Mouse (Mus musculus): ENCODE results near the gene Ino80d. TPM values are rescaled to one million over a fixed set of nuclear protein-coding genes. Genes with fewer than 3 reads are reported as not detected.

The Ino80d gene
- polyA plus RNA-seq, 1 experiment from 2014 or later, result 5.9 TPM

GRCm38 (mm10) chr1:62916609-62917008 is 197.9 kb downstream of the Ino80d start:
- WGBS, result 58% methylated on average over 9 of the region's 9 CpGs
- H3K27me3 ChIP-seq (ENCODE audit: control insufficient read depth, insufficient read depth, low read length), result no peaks in the 10 kb centered on the region
- H3K4me2 ChIP-seq (replicated peaks; ENCODE audit: low read depth), result no peak overlapping the region
- no peaks in the 10 kb centered on the region for H3K36me3 ChIP-seq (ENCODE audit: control insufficient read depth, insufficient read depth, low read length)
- no peak overlapping the region for H3K9ac ChIP-seq (ENCODE audit: low read length)
- H3K4me3 ChIP-seq (ENCODE audit: low read depth, low read length), result no peak overlapping the region
- TF ChIP-seq CTCF (IDR thresholded peaks at IDR 0.05; ENCODE audit: low read depth), result no peak
- TF ChIP-seq EP300 (optimal IDR thresholded peaks at IDR 0.05), result no peak
- DNase-seq (ENCODE audit: low spot score), result peak; percentile 12
- no peak overlapping the region for H3K27ac ChIP-seq (replicated peaks)
- H3K9me3 ChIP-seq (ENCODE audit: control insufficient read depth, low read length), result no peaks in the 10 kb centered on the region
- H3K4me1 ChIP-seq (replicated peaks; ENCODE audit: control insufficient read depth, insufficient read depth), result no peaks in the 10 kb centered on the region
- peak; percentile 90 for ATAC-seq (ENCODE audit: low FRiP score, low TSS enrichment)

GRCm38 (mm10) chr1:62914495-62914894 is 200.0 kb downstream of the Ino80d start:
- H3K36me3 ChIP-seq (ENCODE audit: control insufficient read depth, insufficient read depth, low read length), result no peaks in the 10 kb centered on the region
- DNase-seq (ENCODE audit: low spot score), result no peak
- no peak overlapping the region for H3K27ac ChIP-seq (replicated peaks)
- 83% methylated on average over 6 of the region's 6 CpGs for WGBS
- H3K27me3 ChIP-seq (ENCODE audit: control insufficient read depth, insufficient read depth, low read length), result no peaks in the 10 kb centered on the region
- H3K9me3 ChIP-seq (ENCODE audit: control insufficient read depth, low read length), result no peaks in the 10 kb centered on the region
- no peak overlapping the region for H3K4me3 ChIP-seq (ENCODE audit: low read depth, low read length)
- no peak overlapping the region for H3K9ac ChIP-seq (ENCODE audit: low read length)
- no peaks in the 10 kb centered on the region for H3K4me1 ChIP-seq (replicated peaks; ENCODE audit: control insufficient read depth, insufficient read depth)
- TF ChIP-seq EP300 (optimal IDR thresholded peaks at IDR 0.05) (no peak), CTCF (IDR thresholded peaks at IDR 0.05; ENCODE audit: low read depth) (no peak)
- ATAC-seq (ENCODE audit: low FRiP score, low TSS enrichment), result no peak
- H3K4me2 ChIP-seq (replicated peaks; ENCODE audit: low read depth), result no peak overlapping the region

GRCm38 (mm10) chr1:62911426-62911825 is 203.0 kb downstream of the Ino80d start:
- no peaks in the 10 kb centered on the region for H3K36me3 ChIP-seq (ENCODE audit: control insufficient read depth, insufficient read depth, low read length)
- no peaks in the 10 kb centered on the region for H3K9me3 ChIP-seq (ENCODE audit: control insufficient read depth, low read length)
- no peak overlapping the region for H3K27ac ChIP-seq (replicated peaks)
- DNase-seq (ENCODE audit: low spot score), result no peak
- 66% methylated on average over 7 of the region's 7 CpGs for WGBS
- no peaks in the 10 kb centered on the region for H3K4me1 ChIP-seq (replicated peaks; ENCODE audit: control insufficient read depth, insufficient read depth)
- no peak overlapping the region for H3K9ac ChIP-seq (ENCODE audit: low read length)
- TF ChIP-seq EP300 (optimal IDR thresholded peaks at IDR 0.05) (no peak), CTCF (IDR thresholded peaks at IDR 0.05; ENCODE audit: low read depth) (no peak)
- H3K4me3 ChIP-seq (ENCODE audit: low read depth, low read length), result no peak overlapping the region
- no peak for ATAC-seq (ENCODE audit: low FRiP score, low TSS enrichment)
- H3K27me3 ChIP-seq (ENCODE audit: control insufficient read depth, insufficient read depth, low read length), result no peaks in the 10 kb centered on the region
- H3K4me2 ChIP-seq (replicated peaks; ENCODE audit: low read depth), result no peak overlapping the region

- Histone ChIP-seq H3K27ac (replicated peaks) (no peak overlapping the region), H3K27me3 (ENCODE audit: control insufficient read depth, insufficient read depth, low read length) (no peaks in the 10 kb centered on the region), H3K4me2 (replicated peaks; ENCODE audit: low read depth) (no peak overlapping the region), H3K36me3 (ENCODE audit: control insufficient read depth, insufficient read depth, low read length) (no peaks in the 10 kb centered on the region), H3K4me3 (ENCODE audit: low read depth, low read length) (no peak overlapping the region), H3K9me3 (ENCODE audit: control insufficient read depth, low read length) (no peaks in the 10 kb centered on the region), H3K4me1 (replicated peaks; ENCODE audit: control insufficient read depth, insufficient read depth) (no peaks in the 10 kb centered on the region), H3K9ac (ENCODE audit: low read length) (no peak overlapping the region)
- ATAC-seq (ENCODE audit: low FRiP score, low TSS enrichment), result no peak
- no peak for DNase-seq (ENCODE audit: low spot score)
- WGBS, result 64% methylated on average over 5 of the region's 5 CpGs
- TF ChIP-seq EP300 (optimal IDR thresholded peaks at IDR 0.05), result no peak
- TF ChIP-seq CTCF (IDR thresholded peaks at IDR 0.05; ENCODE audit: low read depth), result no peak
Measured at GRCm38 (mm10) chr1:62909126-62909525, 205.3 kb downstream of the Ino80d start.

- Histone ChIP-seq H3K36me3 (ENCODE audit: control insufficient read depth, insufficient read depth, low read length) (no peaks in the 10 kb centered on the region), H3K9me3 (ENCODE audit: control insufficient read depth, low read length) (no peaks in the 10 kb centered on the region), H3K4me2 (replicated peaks; ENCODE audit: low read depth) (no peak overlapping the region), H3K4me3 (ENCODE audit: low read depth, low read length) (no peak overlapping the region), H3K4me1 (replicated peaks; ENCODE audit: control insufficient read depth, insufficient read depth) (no peaks in the 10 kb centered on the region), H3K27me3 (ENCODE audit: control insufficient read depth, insufficient read depth, low read length) (no peaks in the 10 kb centered on the region), H3K9ac (ENCODE audit: low read length) (no peak overlapping the region), H3K27ac (replicated peaks) (no peak overlapping the region)
- no peak for TF ChIP-seq EP300 (optimal IDR thresholded peaks at IDR 0.05)
- no peak for TF ChIP-seq CTCF (IDR thresholded peaks at IDR 0.05; ENCODE audit: low read depth)
- DNase-seq (ENCODE audit: low spot score) (no peak), ATAC-seq (ENCODE audit: low FRiP score, low TSS enrichment) (no peak)
- WGBS, result 73% methylated on average over 6 of the region's 6 CpGs
Measured at GRCm38 (mm10) chr1:62908508-62908907, 206.0 kb downstream of the Ino80d start.

Small RNA genes within 50 kb of the gene (microRNA-seq; reads per million reads assigned to microRNA genes)
- gene Gm24557 (not detected), gene Gm44468 (not detected)

Other genes starting within 250 kb of the Ino80d start
- 427 and 438 TPM in 2 replicates for gene Eef1b2, start 62.2 kb upstream of the Ino80d start, polyA plus RNA-seq (2015; fragmentation: Nextera tagmentation; extraction: Ambion mirVana)
- 86.5 and 90.7 TPM in 2 replicates for gene Ndufs1, start 62.2 kb upstream of the Ino80d start, polyA plus RNA-seq (2015; fragmentation: Nextera tagmentation; extraction: Ambion mirVana)
- 0.05 and 0.11 TPM in 2 replicates for gene Gpr1, start 99.9 kb upstream of the Ino80d start, polyA plus RNA-seq (2015; fragmentation: Nextera tagmentation; extraction: Ambion mirVana)
- 2.2 and 2.3 TPM in 2 replicates for gene Zdbf2, start 158.6 kb upstream of the Ino80d start, polyA plus RNA-seq (2015; fragmentation: Nextera tagmentation; extraction: Ambion mirVana)